Mouse (Mus musculus) megakaryocyte, embryonic 14.5 days (primary cell): ENCODE data around the gene Uck2.

Source experiments
- FLI1 ChIP-seq: IDR thresholded peaks from 2 replicates; pipeline ENCODE4 v1.6.1; 2012; ENCODE audit warnings: low read length, inconsistent platforms, mixed read lengths
- GATA1 ChIP-seq: IDR thresholded peaks from 3 replicates; pipeline ENCODE4 v1.6.1; 2012; ENCODE audit warnings: mixed read lengths, low read length, inconsistent platforms, borderline replicate concordance

DNA sequence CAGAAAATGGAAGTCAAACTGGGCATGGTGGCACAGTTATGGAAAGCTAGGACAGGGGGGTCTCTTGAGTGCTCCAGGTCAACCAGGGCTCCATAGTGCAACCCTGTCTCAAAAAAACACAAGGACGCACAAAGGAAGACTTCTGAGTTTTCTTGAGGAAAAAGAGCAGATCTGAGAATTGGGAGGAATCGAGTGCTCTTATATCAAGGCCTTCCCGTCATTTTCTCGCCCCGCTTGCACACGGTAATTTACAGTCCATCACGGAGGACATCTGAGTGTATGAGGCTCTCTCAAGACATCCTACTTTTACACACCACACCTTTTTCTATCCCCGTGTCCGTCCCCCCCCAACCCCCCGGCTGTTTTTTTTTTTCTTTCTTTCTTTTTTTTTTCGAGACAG lies 22.6 kb upstream of the Uck2 start:
- TF ChIP-seq GATA1 (no peak), FLI1 (no peak)
